Mouse (Mus musculus): Measurements from ENCODE around the gene Slc6a12.

Gene Slc6a12

GRCm38 (mm10) chr6:121343771-121344123 is 871 bp downstream of the Slc6a12 start:
- DNase-seq (ENCODE audit: low read depth, low spot score), result no peak

GRCm38 (mm10) chr6:121344329-121344728 is 1.5 kb downstream of the Slc6a12 start:
- DNase-seq (ENCODE audit: low read depth, low spot score), result no peak

- no peak for DNase-seq (ENCODE audit: low read depth, low spot score)
These were observed 3.6 kb downstream of the Slc6a12 start for GRCm38 (mm10) chr6:121346428-121346827.

- no peak for DNase-seq (ENCODE audit: low read depth, low spot score)
These were observed 9.4 kb downstream of the Slc6a12 start for GRCm38 (mm10) chr6:121352276-121352675.

GRCm38 (mm10) chr6:121356041-121356440 is 13.2 kb downstream of the Slc6a12 start:
- DNase-seq (ENCODE audit: low read depth, low spot score), result no peak

GRCm38 (mm10) chr6:121357232-121357631 is 14.4 kb downstream of the Slc6a12 start:
- DNase-seq (ENCODE audit: low read depth, low spot score), result no peak

- DNase-seq (ENCODE audit: low read depth, low spot score), result peak; percentile 36
These were observed 20.2 kb downstream of the Slc6a12 start for GRCm38 (mm10) chr6:121363061-121363460.

GRCm38 (mm10) chr6:121363956-121364355 is 21.1 kb downstream of the Slc6a12 start:
- DNase-seq (ENCODE audit: low read depth, low spot score), result no peak

- peak; percentile 45 for DNase-seq (ENCODE audit: low read depth, low spot score)
These were observed 23.7 kb downstream of the Slc6a12 start for GRCm38 (mm10) chr6:121366537-121366936.

GRCm38 (mm10) chr6:121367099-121367498 is 24.2 kb downstream of the Slc6a12 start:
- no peak for DNase-seq (ENCODE audit: low read depth, low spot score)

- DNase-seq (ENCODE audit: low read depth, low spot score), result no peak
These were observed 28.5 kb downstream of the Slc6a12 start for GRCm38 (mm10) chr6:121371197-121371980.

GRCm38 (mm10) chr6:121376159-121376558 is 33.3 kb downstream of the Slc6a12 start:
- no peak for DNase-seq (ENCODE audit: low read depth, low spot score)

- peak; percentile 25 for DNase-seq (ENCODE audit: low read depth, low spot score)
These were observed 35.4 kb downstream of the Slc6a12 start for GRCm38 (mm10) chr6:121378256-121378655.

GRCm38 (mm10) chr6:121380576-121380975 is 37.7 kb downstream of the Slc6a12 start:
- no peak for DNase-seq (ENCODE audit: low read depth, low spot score)

- DNase-seq (ENCODE audit: low read depth, low spot score), result no peak
These were observed 39.2 kb downstream of the Slc6a12 start for GRCm38 (mm10) chr6:121382071-121382470.

GRCm38 (mm10) chr6:121385397-121385796 is 42.5 kb downstream of the Slc6a12 start:
- no peak for DNase-seq (ENCODE audit: low read depth, low spot score)

GRCm38 (mm10) chr6:121392610-121393252 is 49.9 kb downstream of the Slc6a12 start:
- DNase-seq (ENCODE audit: low read depth, low spot score), result no peak

GRCm38 (mm10) chr6:121401140-121401539 is 58.3 kb downstream of the Slc6a12 start:
- DNase-seq (ENCODE audit: low read depth, low spot score), result no peak

GRCm38 (mm10) chr6:121401826-121402660 is 59.2 kb downstream of the Slc6a12 start:
- DNase-seq (ENCODE audit: low read depth, low spot score), result no peak

- no peak for DNase-seq (ENCODE audit: low read depth, low spot score)
These were observed 59.9 kb downstream of the Slc6a12 start for GRCm38 (mm10) chr6:121402661-121403244.

- no peak for DNase-seq (ENCODE audit: low read depth, low spot score)
These were observed 62.4 kb downstream of the Slc6a12 start for GRCm38 (mm10) chr6:121405311-121405710.

- DNase-seq (ENCODE audit: low read depth, low spot score), result no peak
These were observed 64.7 kb downstream of the Slc6a12 start for GRCm38 (mm10) chr6:121407571-121408011.
